Mouse (Mus musculus) kidney, adult 11 months (tissue): Measurements from ENCODE around the gene Mmp9.

Experiments
- DNase-seq: peaks from one replicate; pipeline ENCODE4 v3.0.0; 2022

Gene Mmp9

GRCm38 (mm10) chr2:164940140-164940830, at the start of gene Mmp9:
TSS of gene Mmp9 (plus strand) at chr2:164940780.
- no peak for DNase-seq

- no peak for DNase-seq
These were observed 49.3 kb upstream of the Mmp9 start for GRCm38 (mm10) chr2:164891056-164891834.

GRCm38 (mm10) chr2:164891908-164892695, 48.5 kb upstream of the Mmp9 start:
- DNase-seq = no peak

- no peak for DNase-seq
These were observed 47.8 kb upstream of the Mmp9 start for GRCm38 (mm10) chr2:164892696-164893216.

GRCm38 (mm10) chr2:164894048-164894447, 46.5 kb upstream of the Mmp9 start:
- peak; percentile 3 for DNase-seq

- peak; percentile 1 for DNase-seq
These were observed 45.9 kb upstream of the Mmp9 start for GRCm38 (mm10) chr2:164894644-164895043.

- DNase-seq = peak; percentile 1
These were observed 44.7 kb upstream of the Mmp9 start for GRCm38 (mm10) chr2:164895885-164896284.

- DNase-seq = no peak
These were observed 42.6 kb upstream of the Mmp9 start for GRCm38 (mm10) chr2:164898008-164898407.

- DNase-seq = no peak
These were observed 41.5 kb upstream of the Mmp9 start for GRCm38 (mm10) chr2:164899034-164899433.

- no peak for DNase-seq
These were observed 40.7 kb upstream of the Mmp9 start for GRCm38 (mm10) chr2:164899723-164900459.

GRCm38 (mm10) chr2:164901380-164901779, 39.2 kb upstream of the Mmp9 start:
- DNase-seq = no peak

GRCm38 (mm10) chr2:164903496-164903895, 37.1 kb upstream of the Mmp9 start:
- peak; percentile 49 for DNase-seq

- DNase-seq = no peak
These were observed 34.5 kb upstream of the Mmp9 start for GRCm38 (mm10) chr2:164906071-164906470.

GRCm38 (mm10) chr2:164907511-164907910, 33.1 kb upstream of the Mmp9 start:
- no peak for DNase-seq

GRCm38 (mm10) chr2:164908011-164908410, 32.6 kb upstream of the Mmp9 start:
- no peak for DNase-seq

GRCm38 (mm10) chr2:164909100-164909499, 31.5 kb upstream of the Mmp9 start:
- no peak for DNase-seq

GRCm38 (mm10) chr2:164909542-164909941, 31.0 kb upstream of the Mmp9 start:
- DNase-seq = peak; percentile 56

GRCm38 (mm10) chr2:164910360-164911061, 30.1 kb upstream of the Mmp9 start:
- DNase-seq = no peak

GRCm38 (mm10) chr2:164911086-164912048, 29.2 kb upstream of the Mmp9 start, which contains the start of gene Zfp335:
TSS of gene Zfp335 (minus strand) at chr2:164911757.
- peak; percentile 92 for DNase-seq

- no peak for DNase-seq
These were observed 28.4 kb upstream of the Mmp9 start for GRCm38 (mm10) chr2:164912151-164912550.
